Mouse (Mus musculus): ENCODE measurements around the gene Kmt5a.
"Not testable (repeated sequence)": the region's sequence is repeated elsewhere in the genome, so short reads cannot be mapped to it uniquely, and the experiment has no call there.

- not testable (repeated sequence) for TF ChIP-seq CTCF (IDR thresholded peaks at IDR 0.05; ENCODE audit: borderline replicate concordance, control insufficient read depth, extremely low read depth, insufficient read depth, low read length, poor library complexity); POLR2A (IDR thresholded peaks at IDR 0.05; ENCODE audit: control insufficient read depth, extremely low read depth, insufficient read depth, low read length, poor library complexity)
Measured at GRCm38 (mm10) chr5:124460922-124461321, 21.2 kb downstream of the Kmt5a start.
